Mouse (Mus musculus): ENCODE data around the gene Celf5.
"Not testable (repeated sequence)": the region's sequence is repeated elsewhere in the genome, so short reads cannot be mapped to it uniquely, and the experiment has no call there.

Celf5 gene

DNA sequence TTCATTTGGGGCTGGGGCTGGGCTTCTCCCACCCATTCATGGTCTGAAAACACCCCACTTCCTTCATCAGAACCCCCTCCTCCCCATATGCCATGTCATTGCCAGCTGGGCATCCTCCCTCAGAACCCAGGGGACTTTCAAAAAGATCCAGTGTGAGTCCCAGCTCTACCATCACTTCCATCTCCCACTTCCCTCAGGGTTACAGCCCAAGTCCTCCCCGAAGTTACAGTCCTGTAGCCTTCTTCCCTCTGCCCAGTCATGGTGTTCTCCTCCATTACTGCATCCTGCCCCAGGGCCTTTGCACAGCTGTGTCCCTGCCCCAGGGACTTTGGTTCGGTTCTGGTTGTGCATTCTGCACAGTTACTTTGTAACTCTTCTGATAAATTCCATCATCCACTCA, 28.4 kb downstream of the Celf5 start:
- no peak for DNase-seq (ENCODE audit: low spot score in 2 of 2)

DNA sequence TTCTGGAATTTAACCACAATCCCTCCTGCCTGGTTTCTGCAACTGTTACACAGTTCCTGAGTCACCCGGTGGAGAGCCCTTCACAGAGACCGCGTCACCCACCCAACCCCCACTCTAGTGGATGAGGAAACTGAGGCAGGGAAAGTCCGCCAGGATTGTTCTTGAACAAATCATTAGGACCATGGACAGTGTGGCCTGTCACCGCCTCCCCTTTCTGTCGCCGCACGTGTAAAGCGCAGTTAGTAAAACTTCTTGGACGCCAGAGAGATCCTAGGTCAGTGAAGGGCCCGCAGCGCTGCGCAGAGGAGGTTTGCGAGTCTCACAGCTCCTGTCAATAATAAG, 29.6 kb downstream of the Celf5 start:
- no peak for DNase-seq (ENCODE audit: low spot score in 2 of 2)

GRCm38 (mm10) chr10:81452237-81452946, 30.1 kb downstream of the Celf5 start:
- no peak for DNase-seq (ENCODE audit: low spot score in 2 of 2)

GRCm38 (mm10) chr10:81451365-81451745, 31.2 kb downstream of the Celf5 start:
- DNase-seq (ENCODE audit: low spot score in 2 of 2) = no peak

DNA sequence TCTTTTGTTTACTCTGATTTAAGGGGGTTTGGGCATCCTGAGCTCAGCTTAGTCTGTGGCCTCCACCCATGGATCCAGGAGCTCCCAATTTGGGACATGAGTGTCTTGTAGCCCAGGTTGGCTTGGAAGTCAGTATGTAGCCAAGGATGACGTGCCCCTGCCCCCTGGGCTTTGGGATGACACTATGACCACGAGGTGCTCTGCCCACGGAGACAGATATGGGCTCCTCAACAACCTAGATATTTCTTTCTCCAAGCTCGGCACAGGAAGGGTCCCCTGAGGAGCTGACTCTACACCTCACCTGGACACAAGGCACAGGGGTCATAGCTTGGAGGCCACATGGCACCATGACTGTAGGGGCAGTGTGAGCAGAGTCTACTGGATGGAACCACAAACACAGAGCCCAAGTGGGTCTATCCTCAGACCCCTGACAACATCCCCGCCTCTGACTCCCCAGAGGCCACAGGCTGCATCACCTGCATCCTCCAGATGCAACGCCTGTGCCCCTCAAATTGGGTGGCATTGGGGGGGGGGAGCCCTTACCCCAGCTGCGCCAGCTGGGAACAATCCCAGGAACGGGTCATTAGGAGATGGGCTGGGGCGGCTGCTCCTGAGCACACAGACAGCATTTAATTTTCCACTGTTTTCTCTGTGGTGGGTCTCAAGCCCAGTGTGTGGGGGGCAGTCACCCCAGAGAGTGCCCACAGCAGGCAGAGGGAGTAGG, 31.7 kb downstream of the Celf5 start:
- DNase-seq (ENCODE audit: low spot score in 2 of 2) = no peak

DNA sequence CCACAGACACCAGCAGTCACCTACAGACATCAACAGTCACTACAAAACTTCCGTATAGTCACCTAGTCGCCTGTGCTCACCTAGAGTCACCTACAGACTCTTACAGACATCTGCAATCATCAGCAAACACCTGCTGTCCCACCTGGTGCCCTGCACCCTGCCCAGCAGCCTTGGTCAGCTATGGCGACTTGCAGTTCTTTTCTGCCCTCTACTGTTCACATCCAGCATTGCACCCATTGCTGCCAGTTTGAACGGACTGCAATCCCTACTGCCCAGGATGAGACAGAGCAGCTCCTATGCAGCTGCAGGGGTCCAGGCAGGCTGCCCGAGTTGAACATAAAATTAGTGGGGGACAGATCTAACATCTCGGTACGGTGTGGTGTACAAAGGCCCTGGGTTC, 32.4 kb downstream of the Celf5 start:
- DNase-seq (ENCODE audit: low spot score in 2 of 2) = peak; percentile 73 to 78

- DNase-seq (ENCODE audit: low spot score in 2 of 2) = not testable (repeated sequence)
These were observed 37.0 kb downstream of the Celf5 start for GRCm38 (mm10) chr10:81445516-81445915.

GRCm38 (mm10) chr10:81441019-81441418, 41.5 kb downstream of the Celf5 start:
- no peak for DNase-seq (ENCODE audit: low spot score in 2 of 2)

- DNase-seq (ENCODE audit: low spot score in 2 of 2) = peak in 1 of 2 experiments; percentile 76
These were observed 47.1 kb downstream of the Celf5 start for GRCm38 (mm10) chr10:81435436-81435835.

GRCm38 (mm10) chr10:81434361-81435263, 47.9 kb downstream of the Celf5 start:
- DNase-seq (ENCODE audit: low spot score in 2 of 2) = no peak

- DNase-seq (ENCODE audit: low spot score in 2 of 2) = no peak
These were observed 48.8 kb downstream of the Celf5 start for GRCm38 (mm10) chr10:81433541-81434289.

DNA sequence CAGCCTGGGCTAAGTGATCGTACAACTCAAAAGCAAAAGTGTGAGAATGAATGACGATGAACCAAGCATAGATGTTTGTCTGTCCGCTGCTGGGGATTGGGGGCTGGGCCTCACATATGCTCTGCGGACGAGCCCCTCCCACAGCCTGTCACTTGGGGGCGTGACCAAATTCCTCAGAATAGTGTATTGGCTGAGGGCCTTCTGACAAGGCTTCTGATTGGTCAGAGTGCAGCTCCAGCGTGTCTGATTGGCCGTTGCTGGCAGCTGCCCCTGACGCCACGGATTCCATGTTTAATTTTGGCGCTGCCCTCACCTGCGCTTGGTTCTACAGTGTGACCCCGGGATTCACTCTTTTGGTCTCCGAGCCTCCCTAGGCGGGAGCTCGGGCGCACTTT, 49.6 kb downstream of the Celf5 start:
- peak; percentile 84 to 92 for DNase-seq (ENCODE audit: low spot score in 2 of 2)

DNA sequence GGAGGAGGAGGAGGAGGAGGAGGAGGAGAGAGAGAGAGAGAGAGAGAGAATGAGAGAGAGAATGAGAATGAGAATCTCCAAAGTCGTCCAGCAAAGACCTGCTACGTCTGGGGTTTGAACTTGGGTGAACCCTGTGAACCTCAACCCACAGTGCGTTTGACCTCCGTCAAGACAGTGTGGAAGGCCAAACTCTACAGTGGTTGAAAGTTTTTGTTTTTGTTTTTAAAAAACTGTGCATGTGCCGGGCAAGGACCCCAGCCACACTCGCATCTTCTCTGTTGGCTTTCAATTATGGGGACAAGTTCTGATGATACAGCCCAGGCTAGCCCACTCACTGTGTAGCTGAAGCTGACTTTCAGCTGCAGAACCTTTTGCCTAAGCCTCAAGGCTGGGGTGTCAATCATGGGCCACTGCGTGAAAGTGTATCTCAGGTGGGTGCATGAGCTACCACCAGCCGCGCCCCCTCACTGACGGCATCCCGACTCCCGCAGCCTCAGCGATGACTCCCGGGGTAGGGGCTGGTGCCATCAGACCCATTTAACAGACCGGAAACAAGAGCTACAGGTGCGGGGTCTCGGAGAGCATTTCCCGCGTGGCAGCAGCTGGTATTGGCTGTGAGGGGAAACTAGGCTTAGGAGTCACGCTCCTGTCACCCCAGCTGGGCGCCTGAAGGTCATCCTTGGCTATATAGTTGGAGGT, 50.2 kb downstream of the Celf5 start:
- DNase-seq (ENCODE audit: low spot score in 2 of 2) = no peak

GRCm38 (mm10) chr10:81431526-81432168, 50.9 kb downstream of the Celf5 start:
- no peak for DNase-seq (ENCODE audit: low spot score in 2 of 2)

DNA sequence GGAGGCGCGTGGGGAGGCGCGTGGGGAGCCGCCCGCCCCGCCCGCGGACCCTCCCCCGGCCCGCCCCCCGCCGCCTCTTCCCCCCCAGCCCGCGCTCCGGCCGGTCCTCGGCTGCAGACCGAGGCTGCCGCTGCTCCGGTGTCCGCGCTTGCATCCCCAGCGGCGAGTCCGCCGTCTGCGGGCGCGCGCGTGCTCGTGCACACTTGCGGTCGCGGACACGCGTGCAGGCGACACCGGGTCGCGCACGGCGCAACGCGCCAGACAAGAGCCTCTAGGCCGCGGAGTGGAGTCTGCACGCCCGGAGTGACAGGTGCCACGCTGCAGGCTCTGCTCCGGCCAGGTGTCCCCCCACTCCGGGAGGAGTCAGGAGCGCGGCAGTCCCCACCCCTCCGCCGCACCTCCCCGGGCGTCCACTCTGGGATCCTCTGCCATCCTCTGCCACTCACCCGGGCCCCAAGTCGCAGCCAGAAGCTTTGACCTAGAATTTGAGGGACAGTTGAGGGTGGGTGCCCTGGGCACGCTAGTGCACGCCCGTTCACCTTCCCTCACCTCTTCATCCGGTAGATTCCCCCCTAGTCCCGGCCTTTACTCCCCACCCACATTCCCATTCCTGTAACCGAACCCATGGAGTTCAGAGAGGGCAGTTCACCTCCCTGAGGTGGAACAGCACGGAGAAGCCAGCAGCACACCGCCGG, 51.5 kb downstream of the Celf5 start:
- no peak for DNase-seq (ENCODE audit: low spot score in 2 of 2)

DNA sequence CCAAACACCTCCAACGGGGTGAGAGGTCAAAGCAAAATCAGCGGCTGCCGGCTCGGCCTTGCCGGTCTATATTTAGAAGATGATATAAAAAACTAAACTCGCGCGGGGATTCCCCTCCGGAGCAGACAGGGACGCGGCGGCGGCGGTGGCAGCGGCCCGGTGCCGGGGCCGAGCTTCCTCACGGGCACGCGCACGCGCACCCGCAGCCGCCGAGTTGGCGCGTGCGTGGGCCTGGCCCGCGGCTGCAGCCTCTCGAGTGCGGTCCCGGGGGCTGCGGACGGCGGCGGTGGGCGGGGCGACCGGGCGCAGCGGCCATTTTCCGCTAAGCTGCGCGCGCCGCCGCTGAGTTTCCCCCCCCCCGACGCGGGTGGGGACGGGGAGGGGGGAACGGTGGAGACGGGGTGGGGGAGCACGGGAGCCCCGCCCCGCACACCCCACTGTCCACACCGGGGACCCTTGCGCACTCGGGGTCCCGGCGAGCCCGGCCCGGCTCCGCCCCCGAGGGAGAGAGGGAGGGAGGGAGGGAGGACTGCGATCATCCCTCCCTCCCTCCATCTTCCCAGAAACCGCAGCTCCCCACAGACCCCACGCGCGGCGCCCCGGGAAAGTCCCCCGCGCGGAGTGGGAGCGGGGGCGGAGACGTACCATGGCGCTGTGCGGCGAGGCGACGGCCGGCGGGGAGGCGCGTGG, 52.2 kb downstream of the Celf5 start:
- DNase-seq (ENCODE audit: low spot score in 2 of 2) = peak; percentile 70 to 74

GRCm38 (mm10) chr10:81429605-81430061, 52.9 kb downstream of the Celf5 start:
- peak; percentile 86 to 90 for DNase-seq (ENCODE audit: low spot score in 2 of 2)

DNA sequence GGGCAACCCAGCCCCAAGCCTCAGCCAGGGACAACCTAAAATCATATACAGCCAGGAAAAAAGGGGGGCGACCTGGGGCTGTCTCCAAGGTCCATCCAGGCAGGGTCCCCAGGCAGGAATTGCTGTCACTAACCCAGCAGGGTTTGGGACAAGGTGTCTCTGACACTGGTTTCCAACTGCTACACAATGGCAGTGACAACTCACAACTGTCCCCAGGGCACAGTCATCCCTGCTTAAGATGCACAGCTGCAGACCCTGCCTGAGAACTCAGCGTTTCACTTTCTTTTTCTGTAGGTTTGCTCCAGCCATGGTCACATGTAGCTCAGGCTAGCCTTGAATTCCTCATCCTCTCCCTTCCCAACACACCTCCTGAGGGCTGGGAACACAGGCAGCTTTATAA, 53.4 kb downstream of the Celf5 start:
- peak in 1 of 2 experiments; percentile 0 for DNase-seq (ENCODE audit: low spot score in 2 of 2)

GRCm38 (mm10) chr10:81428507-81428870, 54.0 kb downstream of the Celf5 start:
- DNase-seq (ENCODE audit: low spot score in 2 of 2) = no peak

Measured in urinary bladder, postnatal 36 days (tissue).